Mouse (Mus musculus): ENCODE data around the gene Atp5d.

DNA sequence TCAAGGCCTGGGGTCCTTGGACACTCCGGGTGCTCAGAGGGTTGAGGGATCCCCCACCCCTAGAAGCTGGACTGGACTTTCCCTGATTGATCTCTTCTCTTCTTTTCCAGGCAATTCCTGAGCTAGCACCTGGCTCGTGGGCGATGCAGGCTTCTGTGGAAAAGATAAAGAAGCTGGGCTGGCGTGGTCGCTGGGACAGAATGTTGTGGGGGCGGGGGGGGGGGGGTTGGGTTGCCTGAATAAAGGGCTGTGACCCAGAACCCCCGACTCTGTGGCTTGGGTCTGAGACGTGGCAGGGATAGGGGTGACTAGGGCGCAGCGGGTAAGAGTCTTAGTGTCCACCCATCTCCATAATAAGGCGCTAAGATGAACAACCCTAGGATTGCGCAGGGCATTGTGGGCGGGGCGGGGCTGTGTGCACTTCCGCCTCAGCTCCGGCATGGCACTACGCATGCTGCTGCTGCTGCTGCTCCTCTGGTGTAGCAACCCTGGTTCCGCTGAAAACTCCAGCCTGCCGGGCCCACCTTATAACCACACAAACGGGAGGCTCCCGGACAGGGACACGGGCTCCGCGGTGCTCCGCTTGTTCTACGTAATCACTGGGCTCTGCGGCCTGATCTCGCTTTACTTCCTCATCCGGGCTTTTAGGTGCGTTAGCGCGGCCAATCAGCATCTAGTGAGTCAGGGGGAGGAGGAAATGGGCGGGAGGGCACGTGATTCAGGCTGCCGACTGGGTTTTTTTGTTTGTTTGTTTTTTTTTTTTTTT is 34.3 kb downstream of the Atp5d start, which contains the start of gene 1600002K03Rik:
- TF ChIP-seq CTCF (IDR thresholded peaks at IDR 0.05; ENCODE audit: extremely low read depth, insufficient read length, insufficient replicate concordance, low read depth, low read length) (no peak), POLR2A (IDR thresholded peaks at IDR 0.05; ENCODE audit: low read depth, low read length) (peak; percentile 37)
